Mouse (Mus musculus) neutrophil, adult 59 days (primary cell): Measurements from ENCODE around the gene Olfr135. TPM values are rescaled to one million over a fixed set of nuclear protein-coding genes. Genes with fewer than 3 reads are reported as not detected.

Experiments
- total RNA-seq, 2 experiments: library from RNA; stranded (reverse); gene quantifications; 1 replicate in 1 of 2; 2 replicates in 1 of 2; pipeline ENCODE4 v1.2.4; 2023

Gene Olfr135
- total RNA-seq: not detected

DNA sequence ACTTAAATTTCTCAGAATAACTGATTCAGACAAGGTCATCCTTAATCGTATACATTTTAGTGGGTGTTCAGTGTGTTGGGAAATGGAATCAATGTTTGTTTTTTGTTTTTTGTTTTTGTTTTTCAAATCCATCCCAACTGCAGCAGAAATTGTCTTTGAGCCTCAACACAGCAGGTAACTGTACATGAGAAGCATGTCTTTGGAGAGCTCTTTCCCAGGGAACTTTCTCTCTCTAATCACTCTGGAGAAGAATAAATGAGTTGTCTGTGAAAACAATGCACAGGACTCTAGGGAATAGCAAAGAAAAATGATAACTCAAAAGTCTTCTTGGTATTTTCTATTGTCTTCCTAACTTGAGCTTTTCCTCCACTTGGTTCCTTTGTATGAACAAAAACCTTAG, at the start of gene Olfr135:
Olfr135 (plus strand) TSS at position 301 of the 400 bp plus-strand sequence.

DNA sequence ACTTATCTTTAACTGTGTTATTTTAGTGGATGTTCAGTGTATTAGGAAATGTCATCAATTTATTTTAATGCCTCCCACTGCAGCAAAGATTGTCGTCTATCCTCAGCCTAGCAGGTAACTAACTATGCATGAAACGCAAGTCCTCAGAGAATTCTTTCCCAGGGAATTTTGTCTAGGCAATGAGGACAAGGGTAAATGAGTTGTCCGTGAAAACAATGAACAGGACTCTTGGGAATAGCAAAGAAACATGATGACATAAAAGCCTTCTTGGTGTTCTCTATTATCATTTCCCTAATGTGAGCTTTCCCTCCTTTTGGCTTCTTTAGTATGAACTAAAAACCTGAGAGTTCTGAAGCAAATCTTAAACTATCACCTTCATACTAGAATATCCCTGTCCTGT, 33.0 kb upstream of the Olfr135 start, which contains the start of gene Olfr134:
Olfr134 (plus strand) TSS at position 301 of the 400 bp plus-strand sequence.

Other genes with a start within 250 kb of the Olfr135 start
- gene Olfr129, start 144.3 kb upstream of the Olfr135 start, total RNA-seq: not detected
- gene Olfr130, start 140.4 kb upstream of the Olfr135 start, total RNA-seq: not detected
- not detected for gene Olfr131, start 115.6 kb upstream of the Olfr135 start, total RNA-seq
- not detected for gene Olfr132, start 69.8 kb upstream of the Olfr135 start, total RNA-seq
- gene Olfr133, start 59.1 kb upstream of the Olfr135 start, total RNA-seq: not detected
- not detected for gene Olfr134, start 32.9 kb upstream of the Olfr135 start, total RNA-seq
- not detected for gene Olfr138, start 56.7 kb downstream of the Olfr135 start, total RNA-seq
- not detected for gene Olfr137, start 103.2 kb downstream of the Olfr135 start, total RNA-seq
- not detected for gene Olfr136, start 125.5 kb downstream of the Olfr135 start, total RNA-seq
- gene Esp36, start 215.8 kb downstream of the Olfr135 start, total RNA-seq: not detected